Mouse (Mus musculus): Measurements from ENCODE around the gene Tprn. TPM values are rescaled to one million over a fixed set of nuclear protein-coding genes. Genes with fewer than 3 reads are reported as not detected.
"Not testable (repeated sequence)": the region's sequence is repeated elsewhere in the genome, so short reads cannot be mapped to it uniquely, and the experiment has no call there.

Tprn gene
- polyA plus RNA-seq, 2 experiments, result 2.4 to 2.6 TPM

DNA sequence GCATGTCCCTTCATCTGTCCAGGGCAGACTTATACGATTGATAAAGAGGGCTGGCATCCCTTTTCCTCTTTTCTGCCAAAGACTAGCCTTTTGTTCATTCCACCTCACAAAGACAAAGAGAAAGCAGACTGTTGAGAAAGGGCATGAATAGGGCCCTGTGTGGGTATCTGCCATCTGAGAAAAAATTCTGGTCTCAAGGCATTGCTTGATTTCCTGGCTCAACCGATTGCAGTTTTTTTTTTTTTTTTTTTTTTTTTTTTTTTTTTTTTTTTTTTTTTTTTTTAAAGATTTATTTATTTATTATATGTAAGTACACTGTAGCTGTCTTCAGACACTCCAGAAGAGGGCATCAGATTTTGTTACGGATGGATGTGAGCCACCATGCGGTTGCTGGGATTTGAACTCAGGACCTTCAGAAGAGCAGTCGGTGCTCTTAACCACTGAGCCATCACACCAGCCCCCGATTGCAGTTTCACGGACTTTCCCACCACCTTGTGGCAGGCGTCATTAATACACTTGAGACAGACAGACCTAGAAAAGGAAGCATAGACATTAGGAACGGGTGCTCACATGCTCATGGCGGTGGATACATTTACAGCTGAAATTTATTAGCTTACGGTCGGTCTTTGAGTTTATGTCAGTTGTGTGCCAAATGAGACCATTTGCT, 5.8 kb upstream of the Tprn start:
- not testable (repeated sequence) for ATAC-seq (ENCODE audit: insufficient read depth); H3K27me3 ChIP-seq (ENCODE audit: control insufficient read depth, insufficient read depth, low read length); H3K9me3 ChIP-seq (ENCODE audit: control insufficient read depth, low read length); H3K36me3 ChIP-seq (replicated peaks; ENCODE audit: control insufficient read depth, insufficient read depth, low read depth); H3K27ac ChIP-seq
- 27% methylated on average over 10 of the region's 12 CpGs for WGBS (ENCODE audit: insufficient replicate concordance)
- Histone ChIP-seq H3K4me2 (ENCODE audit: low read depth) (peak overlapping the region; percentile 87), H3K4me1 (replicated peaks; ENCODE audit: control insufficient read depth in 2 of 2, insufficient read depth in 2 of 2, low read length in 1 of 2) (peaks cover 6 to 10% of the 10 kb centered on the region in 2 experiments), H3K9ac (replicated peaks) (peak overlapping the region; percentile 82; the same call in 1 of the 2 replicates), H3K4me3 (ENCODE audit: insufficient read depth in 1 of 2, low read depth in 2 of 2, low read length in 2 of 2) (peak overlapping the region; percentile 81 to 92)
- peak; percentile 41 to 64 (median 55) for DNase-seq (ENCODE audit: low read depth in 3 of 3, low spot score in 3 of 3)
- peak; percentile 58 for TF ChIP-seq CTCF (IDR thresholded peaks at IDR 0.05; ENCODE audit: low read depth)

DNA sequence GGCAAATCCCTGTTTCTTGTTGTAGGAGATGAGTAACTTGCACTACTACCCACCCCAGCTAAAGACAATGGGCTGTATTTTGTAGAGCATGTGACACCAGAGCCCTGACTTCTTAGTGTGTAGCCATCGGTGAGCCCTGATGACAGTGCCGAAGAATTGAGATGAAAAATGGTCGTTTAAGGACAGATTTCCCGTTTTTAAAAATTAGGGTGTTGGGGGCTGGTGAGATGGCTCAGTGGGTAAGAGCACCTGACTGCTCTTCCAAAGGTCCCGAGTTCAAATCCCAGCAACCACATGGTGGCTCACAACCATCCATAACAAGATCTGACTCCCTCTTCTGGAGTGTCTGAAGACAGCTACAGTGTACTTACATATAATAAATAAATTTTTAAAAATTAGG, 5.2 kb upstream of the Tprn start:
- H3K4me1 ChIP-seq (replicated peaks; ENCODE audit: control insufficient read depth in 2 of 2, insufficient read depth in 2 of 2, low read length in 1 of 2), result peaks cover 6 to 16% of the 10 kb centered on the region in 2 experiments
- not testable (repeated sequence) for H3K4me3 ChIP-seq (ENCODE audit: insufficient read depth in 1 of 2, low read depth in 2 of 2, low read length in 2 of 2); H3K4me2 ChIP-seq (ENCODE audit: low read depth); H3K27ac ChIP-seq; H3K36me3 ChIP-seq (replicated peaks; ENCODE audit: control insufficient read depth, insufficient read depth, low read depth); DNase-seq (ENCODE audit: low read depth in 3 of 3, low spot score in 3 of 3); H3K27me3 ChIP-seq (ENCODE audit: control insufficient read depth, insufficient read depth, low read length); ATAC-seq (ENCODE audit: insufficient read depth); H3K9ac ChIP-seq (replicated peaks); H3K9me3 ChIP-seq (ENCODE audit: control insufficient read depth, low read length)
- 69% methylated on average over 5 of the region's 5 CpGs for WGBS (ENCODE audit: insufficient replicate concordance)

DNA sequence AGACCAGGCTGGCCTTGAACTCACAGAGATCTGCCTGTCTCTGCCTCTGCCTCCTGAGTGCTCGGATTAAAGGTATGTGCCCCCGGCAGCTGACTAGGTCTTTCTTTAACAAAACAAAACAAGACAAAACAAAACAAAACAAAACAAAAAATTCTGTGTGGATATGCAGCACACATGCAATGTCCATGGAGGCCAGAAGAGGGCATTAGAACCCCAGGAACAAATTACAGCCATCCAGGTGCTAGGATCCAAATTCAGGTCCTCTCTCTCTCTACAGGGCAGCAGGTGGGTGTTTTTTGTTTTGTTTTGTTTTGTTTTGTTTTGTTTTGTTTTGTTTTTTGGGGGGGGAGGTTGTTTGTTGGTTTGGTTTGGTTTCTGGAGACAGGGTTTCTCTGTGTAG, 3.5 kb upstream of the Tprn start:
- no peaks in the 10 kb centered on the region for H3K9me3 ChIP-seq (ENCODE audit: control insufficient read depth, low read length)
- H3K36me3 ChIP-seq (replicated peaks; ENCODE audit: control insufficient read depth, insufficient read depth, low read depth), result no peaks in the 10 kb centered on the region
- H3K27ac ChIP-seq, result no peak overlapping the region
- DNase-seq (ENCODE audit: low read depth in 3 of 3, low spot score in 3 of 3) (no peak), ATAC-seq (ENCODE audit: insufficient read depth) (no peak)
- H3K9ac ChIP-seq (replicated peaks), result no peak overlapping the region
- no peak overlapping the region for H3K4me2 ChIP-seq (ENCODE audit: low read depth)
- 29% methylated on average over 2 of the region's 2 CpGs for WGBS (ENCODE audit: insufficient replicate concordance)
- H3K4me3 ChIP-seq (ENCODE audit: insufficient read depth in 1 of 2, low read depth in 2 of 2, low read length in 2 of 2), result no peak overlapping the region
- no peaks in the 10 kb centered on the region for H3K27me3 ChIP-seq (ENCODE audit: control insufficient read depth, insufficient read depth, low read length)
- 0 out of 2 replicates have a peak, but pooled peaks have one; percentile 10 for TF ChIP-seq EP300 (IDR thresholded peaks at IDR 0.05; ENCODE audit: low read depth)
- peak; percentile 72 for TF ChIP-seq CTCF (IDR thresholded peaks at IDR 0.05; ENCODE audit: low read depth)
- peaks cover 6 to 16% of the 10 kb centered on the region in 2 experiments for H3K4me1 ChIP-seq (replicated peaks; ENCODE audit: control insufficient read depth in 2 of 2, insufficient read depth in 2 of 2, low read length in 1 of 2)

- no peaks in the 10 kb centered on the region for H3K27me3 ChIP-seq (ENCODE audit: control insufficient read depth, insufficient read depth, low read length)
- H3K4me1 ChIP-seq (replicated peaks; ENCODE audit: control insufficient read depth in 2 of 2, insufficient read depth in 2 of 2, low read length in 1 of 2), result peaks cover 10 to 28% of the 10 kb centered on the region in 2 experiments
- TF ChIP-seq EP300 (IDR thresholded peaks at IDR 0.05; ENCODE audit: low read depth) (no peak), CTCF (IDR thresholded peaks at IDR 0.05; ENCODE audit: low read depth) (no peak)
Measured at GRCm38 (mm10) chr2:25261870-25262269, 548 bp upstream of the Tprn start.

GRCm38 (mm10) chr2:25262795-25263622, 591 bp downstream of the Tprn start:
- H3K9me3 ChIP-seq (ENCODE audit: control insufficient read depth, low read length), result no peaks in the 10 kb centered on the region
- TF ChIP-seq EP300 (IDR thresholded peaks at IDR 0.05; ENCODE audit: low read depth) (no peak), CTCF (IDR thresholded peaks at IDR 0.05; ENCODE audit: low read depth) (0 out of 2 replicates have a peak, but pooled peaks have one; percentile 8)
- H3K27ac ChIP-seq, result no peak overlapping the region; the same call in 1 of the 2 replicates
- H3K4me1 ChIP-seq (replicated peaks; ENCODE audit: control insufficient read depth in 2 of 2, insufficient read depth in 2 of 2, low read length in 1 of 2), result peaks cover 13 to 35% of the 10 kb centered on the region in 2 experiments
- no peak for DNase-seq (ENCODE audit: low read depth in 3 of 3, low spot score in 3 of 3)
- H3K4me2 ChIP-seq (ENCODE audit: low read depth), result peak overlapping the region; percentile 99
- H3K4me3 ChIP-seq (ENCODE audit: insufficient read depth in 1 of 2, low read depth in 2 of 2, low read length in 2 of 2), result peak overlapping the region; percentile 53 to 81
- peak overlapping the region; percentile 76 for H3K9ac ChIP-seq (replicated peaks)
- no peaks in the 10 kb centered on the region for H3K27me3 ChIP-seq (ENCODE audit: control insufficient read depth, insufficient read depth, low read length)
- no peaks in the 10 kb centered on the region for H3K36me3 ChIP-seq (replicated peaks; ENCODE audit: control insufficient read depth, insufficient read depth, low read depth)
- peak; percentile 38 for ATAC-seq (ENCODE audit: insufficient read depth)
- under 1% methylated on average over 80 of the region's 82 CpGs for WGBS (ENCODE audit: insufficient replicate concordance)

More at GRCm38 (mm10) chr2:25261870-25262269, 548 bp upstream of the Tprn start:
- no peak for DNase-seq (ENCODE audit: low read depth in 3 of 3, low spot score in 3 of 3)
- Histone ChIP-seq H3K36me3 (replicated peaks; ENCODE audit: control insufficient read depth, insufficient read depth, low read depth) (no peaks in the 10 kb centered on the region), H3K4me2 (ENCODE audit: low read depth) (peak overlapping the region; percentile 99), H3K4me3 (ENCODE audit: insufficient read depth in 1 of 2, low read depth in 2 of 2, low read length in 2 of 2) (peak overlapping the region; percentile 80 to 81), H3K27ac (peak overlapping the region; percentile 43; the same call in 1 of the 2 replicates), H3K9ac (replicated peaks) (peak overlapping the region; percentile 60), H3K9me3 (ENCODE audit: control insufficient read depth, low read length) (no peaks in the 10 kb centered on the region)
- ATAC-seq (ENCODE audit: insufficient read depth), result peak; percentile 5
- WGBS (ENCODE audit: insufficient replicate concordance), result 36% methylated on average over 12 of the region's 12 CpGs

All from liver, embryonic 14.5 days (tissue).